Mouse (Mus musculus): ENCODE data around the gene Kazn. TPM values are rescaled to one million over a fixed set of nuclear protein-coding genes. Genes with fewer than 3 reads are reported as not detected.

Kazn gene
- total RNA-seq, 2 experiments from 2014 or later, result 3.5 TPM; not detected in 1

DNA sequence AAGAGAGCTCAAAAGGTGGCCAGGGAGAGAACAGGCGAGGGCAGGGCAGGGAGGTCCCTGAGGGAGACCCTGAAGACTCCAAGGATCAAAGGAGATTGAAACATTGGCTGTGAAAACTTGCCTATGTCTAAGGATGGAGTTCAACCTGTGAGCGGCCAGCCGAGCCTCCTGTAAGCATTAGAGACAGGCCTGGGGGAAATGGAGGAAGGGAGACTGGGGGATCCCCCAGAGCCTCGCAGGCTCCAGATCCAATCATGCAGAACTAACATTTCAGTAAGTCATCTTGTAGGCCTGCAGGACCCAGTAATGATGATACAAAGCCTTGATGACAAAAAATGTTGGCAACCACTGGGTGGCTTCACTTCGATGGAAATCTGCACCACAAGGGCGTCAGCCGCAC is 70.8 kb downstream of the Kazn start:
- ATAC-seq (replicated peaks; ENCODE audit: poor library complexity, severe bottlenecking), result no peak

- peak; percentile 54 for ATAC-seq (replicated peaks; ENCODE audit: poor library complexity, severe bottlenecking)
These were observed 73.1 kb downstream of the Kazn start for GRCm38 (mm10) chr4:142165835-142166701.

DNA sequence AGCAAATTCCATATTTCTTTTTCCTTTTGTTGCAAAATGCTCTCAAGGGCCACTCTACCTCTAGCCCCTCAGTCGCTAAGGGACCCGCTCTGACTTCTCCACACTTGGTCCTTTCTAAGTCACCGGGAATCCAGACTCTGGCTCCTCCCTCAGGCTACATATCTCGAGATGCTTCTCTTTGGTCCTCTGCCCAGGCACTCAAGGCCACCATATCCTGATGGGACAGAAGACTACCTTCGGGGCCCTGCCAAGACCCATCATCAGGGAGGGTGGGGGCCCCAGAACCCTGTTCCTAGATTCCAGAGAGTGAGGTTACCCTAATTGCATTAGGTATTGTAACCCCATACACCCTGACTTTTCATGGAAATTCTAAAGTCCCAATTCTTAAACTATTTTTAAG is 73.8 kb downstream of the Kazn start:
- no peak for ATAC-seq (replicated peaks; ENCODE audit: poor library complexity, severe bottlenecking)

DNA sequence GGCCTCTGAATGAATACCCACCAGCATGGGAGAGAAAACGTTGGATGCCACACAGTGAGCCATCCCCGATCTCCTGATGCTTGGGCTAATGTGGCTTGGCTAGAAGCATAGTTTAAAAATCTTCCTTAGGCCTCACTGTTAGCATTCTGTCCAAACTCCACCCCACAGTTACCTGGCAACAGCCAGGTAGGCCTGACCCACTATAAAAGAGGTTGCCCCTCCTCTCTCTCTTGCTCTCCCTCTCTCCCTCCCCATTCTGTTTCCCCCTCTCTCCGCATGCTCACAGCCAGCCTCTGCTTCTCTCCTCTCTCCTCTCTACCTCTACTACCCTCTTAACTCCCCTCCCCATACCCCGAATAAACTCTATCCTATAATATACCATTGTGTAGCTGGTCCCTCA is 74.8 kb downstream of the Kazn start:
- no peak for ATAC-seq (replicated peaks; ENCODE audit: poor library complexity, severe bottlenecking)

DNA sequence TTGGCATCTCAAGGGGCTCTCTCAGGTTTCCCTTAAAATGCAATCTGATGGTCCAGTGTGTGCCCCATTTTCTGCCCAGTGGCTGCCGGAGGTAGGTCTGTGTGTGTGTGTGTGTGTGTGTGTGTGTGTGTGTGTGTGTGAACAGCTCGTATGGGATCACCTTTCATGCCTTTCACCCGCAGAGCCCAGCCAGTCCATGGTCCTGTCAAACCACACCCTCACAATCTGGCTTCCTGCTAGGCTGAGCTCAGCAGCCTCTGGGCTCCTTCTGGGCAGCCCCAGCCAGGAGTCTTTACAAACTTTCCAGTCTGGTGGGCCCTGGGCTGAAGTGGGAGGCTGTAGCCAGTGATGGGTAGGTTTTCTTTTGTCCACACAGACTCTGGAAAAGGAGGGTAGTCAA is 75.3 kb downstream of the Kazn start:
- no peak for ATAC-seq (replicated peaks; ENCODE audit: poor library complexity, severe bottlenecking)

GRCm38 (mm10) chr4:142162729-142163128 is 76.5 kb downstream of the Kazn start:
- ATAC-seq (replicated peaks; ENCODE audit: poor library complexity, severe bottlenecking), result no peak

DNA sequence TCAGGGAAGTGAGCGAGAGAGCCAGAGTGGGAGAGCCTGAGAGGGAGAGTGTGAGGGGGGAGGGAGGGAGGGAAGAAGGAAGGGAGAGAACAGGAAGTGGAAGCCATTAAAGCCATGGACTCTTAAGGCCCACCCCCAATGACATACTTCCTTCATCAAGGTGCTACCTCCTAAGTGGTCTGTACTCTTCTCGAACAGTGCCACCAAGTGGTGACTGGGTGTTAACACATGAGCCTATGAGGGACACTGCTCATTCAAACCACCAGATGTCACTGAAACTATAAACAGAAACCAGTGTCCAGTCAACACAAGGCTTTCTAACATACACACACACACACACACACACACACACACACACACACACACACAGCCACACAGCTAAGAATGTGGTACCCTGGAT is 77.1 kb downstream of the Kazn start:
- ATAC-seq (replicated peaks; ENCODE audit: poor library complexity, severe bottlenecking), result no peak

DNA sequence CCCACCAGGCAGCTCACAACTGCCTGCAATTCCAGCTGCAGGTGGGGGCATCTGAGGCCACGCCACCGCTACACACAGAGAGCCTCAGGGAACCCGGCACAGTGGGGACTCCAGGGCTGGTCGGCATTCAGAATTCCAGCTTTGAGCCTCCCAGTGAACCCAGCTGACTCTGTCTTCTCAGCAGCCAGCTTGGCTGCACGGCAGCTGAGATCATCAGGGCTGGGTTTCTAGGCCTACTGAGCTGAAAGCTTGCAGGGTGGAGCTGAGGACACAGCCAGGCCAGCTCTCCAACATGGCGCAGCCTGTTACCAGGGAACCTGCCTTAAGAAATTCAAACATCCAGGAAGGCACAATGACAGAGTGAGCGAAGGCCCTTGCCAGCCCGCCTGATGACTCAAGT is 79.2 kb downstream of the Kazn start:
- no peak for ATAC-seq (replicated peaks; ENCODE audit: poor library complexity, severe bottlenecking)

DNA sequence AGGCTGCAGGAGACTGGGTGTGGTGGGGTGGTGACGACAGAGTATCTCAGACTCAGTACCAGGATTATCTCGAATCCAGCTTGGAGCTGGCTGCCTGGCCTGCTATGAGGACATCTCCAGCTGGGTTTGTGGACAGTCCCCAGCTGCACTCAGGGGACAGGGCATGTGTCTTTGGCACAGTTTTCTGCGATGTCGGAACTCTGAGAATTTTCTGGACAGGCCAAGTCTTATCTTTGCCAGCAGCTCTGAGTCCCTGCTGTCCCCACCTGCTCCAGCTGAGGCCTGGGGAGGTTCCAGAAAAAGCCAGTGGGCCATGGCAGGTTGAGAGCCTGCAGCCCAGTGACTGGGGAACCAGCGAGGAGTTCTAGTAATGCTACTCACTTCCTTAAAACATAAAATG is 82.7 kb downstream of the Kazn start:
- no peak for ATAC-seq (replicated peaks; ENCODE audit: poor library complexity, severe bottlenecking)

DNA sequence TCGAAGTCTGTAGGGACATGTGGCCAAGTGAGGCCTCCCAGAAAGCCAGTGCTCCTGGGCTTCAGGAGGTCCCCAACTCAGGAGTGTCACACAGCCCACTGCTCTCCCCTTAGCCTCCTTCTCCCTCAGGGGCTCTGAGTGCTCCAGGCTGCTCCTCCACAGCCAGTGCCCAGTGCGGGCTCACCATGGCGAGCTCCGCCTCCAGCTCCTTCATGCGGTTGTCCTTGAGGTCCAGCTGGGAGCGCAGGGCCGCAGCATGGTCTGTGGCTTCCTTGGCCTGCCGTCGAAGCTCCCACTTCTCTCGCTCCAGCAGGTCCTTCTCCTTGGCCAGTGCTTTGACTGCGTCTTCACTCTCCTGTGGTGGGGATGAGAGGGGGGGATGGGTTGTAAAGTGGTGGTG is 85.0 kb downstream of the Kazn start:
- ATAC-seq (replicated peaks; ENCODE audit: poor library complexity, severe bottlenecking), result no peak

GRCm38 (mm10) chr4:142153526-142153925 is 85.7 kb downstream of the Kazn start:
- peak; percentile 81 for ATAC-seq (replicated peaks; ENCODE audit: poor library complexity, severe bottlenecking)

- 0 out of 2 replicates have a peak, but pooled peaks have one; percentile 14 for ATAC-seq (replicated peaks; ENCODE audit: poor library complexity, severe bottlenecking)
These were observed 86.3 kb downstream of the Kazn start for GRCm38 (mm10) chr4:142152733-142153422.

DNA sequence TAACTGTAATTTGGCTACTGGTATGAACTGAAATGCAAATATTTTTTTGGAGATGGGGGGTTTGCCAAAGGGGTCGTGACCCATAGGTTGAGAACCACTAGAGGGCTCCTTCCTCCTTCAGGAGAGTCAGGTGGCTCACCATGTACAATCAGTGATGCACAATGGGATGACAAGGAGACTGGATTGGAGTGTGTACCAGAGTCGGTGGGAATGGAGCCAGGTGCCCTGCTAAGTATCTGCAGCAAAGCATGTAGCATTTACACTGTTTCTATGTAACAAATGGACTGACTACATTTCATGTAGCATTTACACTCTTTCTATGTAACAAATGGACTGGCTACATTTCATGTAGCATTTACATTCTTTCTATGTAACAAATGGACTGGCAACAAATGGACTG is 89.1 kb downstream of the Kazn start:
- ATAC-seq (replicated peaks; ENCODE audit: poor library complexity, severe bottlenecking), result no peak

DNA sequence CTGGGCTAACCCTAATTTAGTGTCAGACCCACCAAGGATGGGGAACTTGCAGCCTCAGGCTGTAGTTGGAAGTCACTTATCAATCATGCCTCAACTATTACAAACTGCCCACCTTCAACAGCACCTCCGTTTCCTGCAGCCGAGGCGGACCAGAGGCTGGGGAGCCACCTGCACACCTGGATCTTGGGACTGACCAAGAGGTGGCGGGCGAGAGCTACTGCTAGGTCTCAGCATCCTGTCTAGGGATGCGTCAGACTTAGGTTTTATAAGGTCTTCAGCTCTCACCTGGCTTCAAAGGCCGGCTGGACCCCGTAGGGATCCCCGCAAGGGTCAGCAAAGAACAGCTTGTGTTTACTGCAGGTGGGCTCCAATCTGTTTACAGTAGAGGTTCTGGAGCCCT is 90.0 kb downstream of the Kazn start:
- no peak for ATAC-seq (replicated peaks; ENCODE audit: poor library complexity, severe bottlenecking)

- ATAC-seq (replicated peaks; ENCODE audit: poor library complexity, severe bottlenecking), result no peak
These were observed 91.5 kb downstream of the Kazn start for GRCm38 (mm10) chr4:142147671-142148070.

GRCm38 (mm10) chr4:142144096-142144495 is 95.1 kb downstream of the Kazn start:
- ATAC-seq (replicated peaks; ENCODE audit: poor library complexity, severe bottlenecking), result 0 out of 2 replicates have a peak, but pooled peaks have one; percentile 38

DNA sequence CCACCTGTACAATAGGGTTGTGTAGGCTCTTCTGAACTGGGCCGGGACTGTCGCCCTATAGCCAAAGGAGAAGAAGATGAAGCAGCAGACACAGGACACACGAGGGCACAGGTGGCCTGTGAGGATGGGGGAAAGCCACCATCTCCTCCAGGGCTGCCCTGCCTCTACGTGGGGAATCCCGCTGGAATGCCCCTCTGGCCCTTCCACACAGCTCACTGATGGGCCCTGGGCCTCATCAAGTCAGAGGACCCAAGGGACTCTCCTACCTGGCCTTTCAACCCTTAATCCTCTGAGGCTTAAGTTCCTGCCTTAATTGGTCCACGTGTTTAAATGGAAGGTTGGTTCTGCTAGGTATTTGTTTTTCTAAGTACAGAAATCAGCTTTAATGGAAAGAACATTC is 95.9 kb downstream of the Kazn start:
- no peak for ATAC-seq (replicated peaks; ENCODE audit: poor library complexity, severe bottlenecking)

DNA sequence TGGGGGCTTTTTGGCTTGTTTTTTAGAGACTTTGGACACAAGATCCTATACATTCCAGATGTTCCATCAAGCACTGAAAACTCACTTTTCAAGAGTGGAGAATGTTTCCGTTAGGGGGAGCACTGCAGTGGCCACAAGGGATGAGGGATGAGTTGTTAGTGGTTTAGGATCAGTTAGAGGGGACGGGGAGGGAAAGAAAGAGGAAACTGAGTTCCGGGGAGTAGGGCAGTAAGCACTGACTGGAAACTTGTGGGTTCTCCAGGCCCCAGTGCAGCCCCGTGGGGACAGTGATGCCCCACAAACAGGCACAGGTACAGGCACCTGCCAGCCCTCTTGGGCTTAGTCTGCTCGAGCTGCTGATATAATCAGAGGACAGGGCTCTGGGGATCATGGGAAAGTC is 99.5 kb downstream of the Kazn start:
- ATAC-seq (replicated peaks; ENCODE audit: poor library complexity, severe bottlenecking), result peak; percentile 37

DNA sequence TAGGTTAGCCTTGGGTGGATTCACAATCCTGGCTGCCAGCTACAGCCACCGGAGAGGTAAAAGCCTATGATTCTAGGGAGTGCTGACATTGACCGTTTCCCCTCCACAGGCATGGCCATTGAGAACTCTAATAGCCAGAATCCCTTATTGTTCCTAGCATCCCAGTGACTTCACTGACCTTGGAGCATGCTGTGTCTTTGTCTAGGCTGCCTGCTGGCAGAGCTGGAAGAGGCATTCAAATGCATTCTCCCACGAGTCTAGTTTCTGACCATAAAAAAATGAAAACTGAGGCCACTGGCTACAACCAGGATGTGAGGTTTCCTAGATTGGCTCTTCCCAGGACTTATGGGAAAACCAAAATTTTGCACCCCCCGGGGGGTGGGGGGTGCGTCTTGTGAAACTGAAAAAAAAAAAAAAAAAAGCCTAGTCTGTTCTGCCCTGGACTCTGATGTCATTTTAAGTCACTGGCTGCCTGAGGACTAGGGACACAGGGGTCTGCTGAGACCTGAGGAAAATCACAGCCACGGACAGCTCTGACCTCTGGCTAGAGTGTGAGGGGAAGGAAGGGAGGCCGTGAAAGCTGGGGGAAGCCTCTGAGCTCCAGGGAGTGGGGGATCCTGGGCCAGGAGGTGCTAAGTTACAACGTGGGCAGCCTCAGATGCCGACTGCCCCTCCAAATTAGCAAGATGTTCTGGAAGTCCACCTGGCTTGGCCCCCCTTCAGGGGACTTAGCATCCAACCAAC is 100.7 kb downstream of the Kazn start:
- no peak for ATAC-seq (replicated peaks; ENCODE audit: poor library complexity, severe bottlenecking)

- ATAC-seq (replicated peaks; ENCODE audit: poor library complexity, severe bottlenecking), result no peak
These were observed 102.3 kb downstream of the Kazn start for GRCm38 (mm10) chr4:142136766-142137503.
